Mouse (Mus musculus): ENCODE measurements around the gene Tha1. TPM values are rescaled to one million over a fixed set of nuclear protein-coding genes. Genes with fewer than 3 reads are reported as not detected.

Tha1 gene
- polyA plus RNA-seq, 1 experiment = 0.13 TPM

DNA sequence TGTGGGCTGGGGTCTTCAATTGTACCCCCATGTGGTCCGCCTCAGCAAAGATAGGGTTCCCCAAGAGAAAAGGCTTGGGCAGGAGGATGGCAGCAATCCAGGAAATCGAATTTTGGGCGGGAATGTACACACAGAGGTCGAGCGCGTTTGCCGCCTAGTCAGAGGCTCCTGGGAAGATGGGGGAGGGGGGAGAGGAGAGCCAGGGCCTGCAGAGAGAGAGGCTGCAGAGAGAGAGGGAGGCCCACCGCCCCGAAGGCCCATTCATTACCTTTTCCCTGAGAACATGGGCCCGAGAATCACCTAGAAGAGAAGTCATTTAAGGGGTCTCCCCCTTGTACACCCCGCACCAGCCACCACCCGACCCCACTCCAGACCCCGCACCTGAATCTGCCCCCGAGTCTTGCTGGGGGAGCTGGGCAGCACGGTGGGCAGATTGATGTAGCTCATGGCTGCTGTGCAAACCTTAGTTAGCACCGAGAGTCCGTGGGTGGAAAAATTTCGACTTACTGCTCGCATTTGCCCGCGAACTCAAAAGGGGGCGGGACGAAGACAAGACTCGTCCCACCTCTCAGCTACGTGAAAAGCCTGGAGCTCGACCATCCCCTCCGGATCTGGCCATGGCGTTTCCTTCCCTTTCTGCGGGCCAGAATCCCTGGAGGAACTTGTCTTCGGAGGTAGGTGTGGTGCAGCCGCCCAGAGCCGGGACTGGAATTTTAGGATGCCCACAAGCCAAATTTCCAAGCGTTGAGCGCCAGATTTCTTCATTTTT lies 47.8 kb downstream of the Tha1 start, which contains the start of the genes Afmid and Tk1:
Afmid (plus strand) TSS at position 592 of the 769 bp plus-strand sequence.
Tk1 (minus strand) TSS at position 760 of the 769 bp plus-strand sequence.
- H3K36me3 ChIP-seq (ENCODE audit: control insufficient read depth) = peaks cover 54% of the 10 kb centered on the region
- H3K9me3 ChIP-seq (ENCODE audit: control insufficient read depth, low read length) = no peaks in the 10 kb centered on the region
- H3K27me3 ChIP-seq (ENCODE audit: control insufficient read depth) = no peaks in the 10 kb centered on the region
- peaks cover 94% of the 10 kb centered on the region for H3K4me1 ChIP-seq (ENCODE audit: control insufficient read depth)
- peak within 1 kb of the TSS; percentile 86 for H3K4me3 ChIP-seq (replicated peaks)
- no peak for TF ChIP-seq TAL1 (IDR thresholded peaks at IDR 0.05; ENCODE audit: low read length)
- TF ChIP-seq GATA1 (IDR thresholded peaks at IDR 0.05; ENCODE audit: low read length) = no peak

DNA sequence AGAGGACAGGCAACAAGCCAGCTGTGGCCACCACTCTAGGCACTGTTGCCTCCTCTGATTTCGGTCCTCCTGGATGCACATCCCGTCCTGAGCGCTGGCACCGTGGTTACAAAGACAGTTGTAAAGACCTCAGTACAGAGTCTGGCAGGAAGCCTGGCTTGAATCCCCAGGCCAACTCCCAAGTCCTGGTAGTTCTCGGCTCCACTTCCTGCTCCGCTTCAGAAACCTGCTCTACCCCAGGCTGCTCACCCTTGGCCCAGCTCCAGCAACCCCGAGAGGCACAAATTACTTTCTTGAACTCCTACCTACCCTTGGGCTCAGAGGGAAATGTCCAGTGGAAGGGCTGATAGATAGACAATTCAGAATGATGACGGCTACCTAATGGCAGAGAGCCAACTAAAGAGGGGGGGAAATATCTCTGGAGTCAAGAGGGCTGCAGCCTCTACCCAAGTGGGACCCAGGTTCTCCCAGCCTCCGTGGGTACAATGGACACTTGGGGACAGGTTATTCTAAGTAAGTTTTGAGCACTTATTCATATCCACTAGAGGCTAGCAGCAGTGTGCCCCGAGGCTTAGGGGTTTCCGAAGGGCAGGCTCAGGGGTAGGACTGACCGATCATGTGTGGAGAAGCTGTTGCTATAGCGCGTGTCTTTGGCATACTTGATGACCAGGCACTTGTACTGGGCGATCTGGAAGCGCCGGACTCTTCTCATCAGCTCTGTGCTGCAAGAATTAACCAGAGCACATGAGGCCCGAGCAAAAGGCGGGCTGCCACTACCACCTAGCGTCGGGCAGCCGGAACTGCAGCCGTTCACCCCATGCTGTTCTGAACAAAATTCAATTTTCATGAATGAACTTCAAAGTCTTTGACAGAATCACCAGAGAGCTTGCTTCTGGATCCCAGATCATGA lies 49.0 kb downstream of the Tha1 start:
- Histone ChIP-seq H3K27me3 (ENCODE audit: control insufficient read depth) (no peaks in the 10 kb centered on the region), H3K9me3 (ENCODE audit: control insufficient read depth, low read length) (no peaks in the 10 kb centered on the region), H3K36me3 (ENCODE audit: control insufficient read depth) (peaks cover 60% of the 10 kb centered on the region), H3K4me3 (replicated peaks) (peak overlapping the region; percentile 86), H3K4me1 (ENCODE audit: control insufficient read depth) (peaks cover 92% of the 10 kb centered on the region)
- TF ChIP-seq GATA1 (IDR thresholded peaks at IDR 0.05; ENCODE audit: low read length) = no peak
- no peak for TF ChIP-seq TAL1 (IDR thresholded peaks at IDR 0.05; ENCODE audit: low read length)

DNA sequence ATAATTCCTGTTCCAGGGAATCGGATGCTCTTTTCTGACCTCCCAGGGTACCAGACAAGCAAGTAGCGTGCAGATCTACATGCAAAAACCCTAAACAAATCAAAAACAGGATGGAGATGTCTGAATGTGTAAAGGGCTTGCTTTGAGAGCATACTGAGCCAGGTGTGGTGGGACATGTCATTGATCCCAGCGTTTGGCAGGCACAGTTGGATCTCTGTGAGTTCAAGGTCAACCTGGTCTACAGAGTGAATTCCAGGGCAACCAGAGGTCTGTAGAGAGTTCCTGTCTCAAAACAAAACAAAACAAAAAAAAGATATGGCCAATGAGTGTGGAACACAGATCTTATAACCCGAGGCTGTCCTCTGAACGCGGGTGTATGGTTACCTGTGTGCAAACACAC lies 49.9 kb downstream of the Tha1 start:
- Histone ChIP-seq H3K4me1 (ENCODE audit: control insufficient read depth) (peaks cover 92% of the 10 kb centered on the region), H3K9me3 (ENCODE audit: control insufficient read depth, low read length) (no peaks in the 10 kb centered on the region), H3K27me3 (ENCODE audit: control insufficient read depth) (no peaks in the 10 kb centered on the region), H3K36me3 (ENCODE audit: control insufficient read depth) (peaks cover 67% of the 10 kb centered on the region), H3K4me3 (replicated peaks) (peak overlapping the region; percentile 86)
- TF ChIP-seq GATA1 (IDR thresholded peaks at IDR 0.05; ENCODE audit: low read length) (no peak), TAL1 (IDR thresholded peaks at IDR 0.05; ENCODE audit: low read length) (no peak)

DNA sequence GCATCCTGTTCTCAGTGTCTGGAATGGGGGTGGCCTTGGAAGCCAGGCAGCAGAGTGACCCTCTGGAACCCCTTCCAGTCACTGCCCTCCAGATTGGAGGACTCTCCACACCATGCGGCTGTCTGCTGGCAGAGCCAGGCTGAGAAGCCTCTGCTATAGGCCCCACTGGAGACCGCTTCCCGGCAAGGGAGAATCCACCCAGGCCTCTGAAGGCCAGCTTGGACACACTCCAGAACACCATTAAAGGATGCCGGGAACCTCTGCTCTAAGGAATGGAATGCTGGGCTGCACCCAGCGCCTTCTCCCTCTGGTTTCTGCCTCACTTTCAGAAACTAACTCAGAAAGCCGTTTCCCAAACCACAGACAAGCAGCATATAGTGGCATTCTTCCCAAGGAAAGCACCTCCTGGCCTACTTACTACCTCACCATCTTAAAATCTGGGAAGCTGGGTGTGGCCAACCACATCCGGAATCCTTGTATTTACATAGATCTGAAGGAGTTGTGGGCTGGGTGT lies 50.5 kb downstream of the Tha1 start:
- Histone ChIP-seq H3K27me3 (ENCODE audit: control insufficient read depth) (no peaks in the 10 kb centered on the region), H3K36me3 (ENCODE audit: control insufficient read depth) (peaks cover 73% of the 10 kb centered on the region), H3K4me1 (ENCODE audit: control insufficient read depth) (peaks cover 91% of the 10 kb centered on the region), H3K4me3 (replicated peaks) (no peak overlapping the region), H3K9me3 (ENCODE audit: control insufficient read depth, low read length) (no peaks in the 10 kb centered on the region)
- TF ChIP-seq GATA1 (IDR thresholded peaks at IDR 0.05; ENCODE audit: low read length) (no peak), TAL1 (IDR thresholded peaks at IDR 0.05; ENCODE audit: low read length) (no peak)

DNA sequence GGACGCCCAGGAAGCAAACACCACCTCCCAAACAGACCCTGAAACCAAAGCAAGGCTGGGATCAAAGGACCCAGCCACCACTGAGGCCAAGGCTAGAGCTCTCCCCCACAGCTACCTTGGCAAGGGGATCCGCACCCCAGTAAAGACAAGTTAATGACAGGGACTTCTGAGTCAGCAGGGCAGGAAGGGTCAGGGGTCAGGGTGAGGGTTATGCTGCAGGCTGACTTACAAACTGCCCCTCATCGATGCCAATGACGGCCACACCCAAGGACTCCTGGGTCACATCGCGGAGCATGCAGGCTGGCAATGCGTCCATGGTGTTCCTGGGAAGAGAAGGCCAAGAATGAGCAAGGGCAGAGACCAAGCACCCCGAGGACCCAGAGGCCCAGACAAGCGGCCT lies 51.4 kb downstream of the Tha1 start:
- H3K4me3 ChIP-seq (replicated peaks) = no peak overlapping the region
- H3K4me1 ChIP-seq (ENCODE audit: control insufficient read depth) = peaks cover 89% of the 10 kb centered on the region
- TF ChIP-seq GATA1 (IDR thresholded peaks at IDR 0.05; ENCODE audit: low read length) (no peak), TAL1 (IDR thresholded peaks at IDR 0.05; ENCODE audit: low read length) (no peak)
- no peaks in the 10 kb centered on the region for H3K27me3 ChIP-seq (ENCODE audit: control insufficient read depth)
- no peaks in the 10 kb centered on the region for H3K9me3 ChIP-seq (ENCODE audit: control insufficient read depth, low read length)
- peaks cover 77% of the 10 kb centered on the region for H3K36me3 ChIP-seq (ENCODE audit: control insufficient read depth)

DNA sequence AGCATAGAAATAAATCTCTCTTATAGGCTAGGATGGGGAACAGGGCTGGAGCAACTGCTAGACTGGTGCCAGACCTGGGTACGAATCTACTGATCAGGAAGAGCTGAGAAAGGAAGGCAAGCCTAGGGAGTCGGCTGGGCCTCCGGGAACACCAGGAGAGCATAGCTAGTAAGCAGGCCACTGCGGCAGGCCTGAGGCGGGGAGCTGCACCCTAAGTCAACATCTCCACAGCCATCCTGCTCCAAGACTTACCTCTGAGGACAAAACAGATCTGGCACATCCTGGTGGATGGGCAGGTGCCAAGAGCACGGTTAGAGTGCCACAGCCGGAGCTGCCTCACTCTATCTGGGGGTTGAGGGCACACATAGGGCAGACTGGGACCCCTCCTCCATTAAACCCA lies 53.1 kb downstream of the Tha1 start:
- Histone ChIP-seq H3K4me1 (ENCODE audit: control insufficient read depth) (peaks cover 83% of the 10 kb centered on the region), H3K9me3 (ENCODE audit: control insufficient read depth, low read length) (no peaks in the 10 kb centered on the region), H3K36me3 (ENCODE audit: control insufficient read depth) (peaks cover 94% of the 10 kb centered on the region), H3K27me3 (ENCODE audit: control insufficient read depth) (no peaks in the 10 kb centered on the region), H3K4me3 (replicated peaks) (no peak overlapping the region)
- TF ChIP-seq TAL1 (IDR thresholded peaks at IDR 0.05; ENCODE audit: low read length) (no peak), GATA1 (IDR thresholded peaks at IDR 0.05; ENCODE audit: low read length) (no peak)

DNA sequence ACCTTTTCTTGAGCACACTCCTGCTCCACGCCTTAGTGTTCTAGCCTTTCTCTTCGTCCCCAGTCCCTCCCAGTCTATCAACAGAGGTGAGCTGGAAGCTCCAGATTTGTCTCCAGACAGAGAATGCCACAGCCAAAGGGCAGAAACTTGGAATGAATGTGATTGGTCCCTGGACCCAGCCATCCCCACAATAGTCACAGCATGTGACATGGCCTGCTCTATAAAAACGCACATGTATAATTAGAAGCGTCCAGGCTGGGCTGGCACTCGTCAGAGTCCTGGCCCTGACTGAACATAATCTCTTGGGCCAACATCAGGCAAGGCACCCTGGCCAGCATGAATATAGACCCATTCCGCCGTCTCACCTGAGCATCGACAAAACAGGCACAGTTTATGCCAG lies 54.2 kb downstream of the Tha1 start:
- Histone ChIP-seq H3K4me3 (replicated peaks) (no peak overlapping the region), H3K9me3 (ENCODE audit: control insufficient read depth, low read length) (no peaks in the 10 kb centered on the region), H3K4me1 (ENCODE audit: control insufficient read depth) (peaks cover 85% of the 10 kb centered on the region), H3K27me3 (ENCODE audit: control insufficient read depth) (no peaks in the 10 kb centered on the region), H3K36me3 (ENCODE audit: control insufficient read depth) (peaks cover 100% of the 10 kb centered on the region)
- TF ChIP-seq TAL1 (IDR thresholded peaks at IDR 0.05; ENCODE audit: low read length) (no peak), GATA1 (IDR thresholded peaks at IDR 0.05; ENCODE audit: low read length) (no peak)

Other genes starting within 250 kb of the Tha1 start
- gene Tnrc6c, start 219.2 kb downstream of the Tha1 start, polyA plus RNA-seq (2012) = 0.71 and 0.76 TPM in 2 replicates
- gene Tmc8, start 91.4 kb downstream of the Tha1 start, polyA plus RNA-seq (2012) = 39.5 and 54.7 TPM in 2 replicates
- gene Tmc6, start 91.3 kb downstream of the Tha1 start, polyA plus RNA-seq (2012) = 61.5 and 62.4 TPM in 2 replicates
- gene 6030468B19Rik, start 75.8 kb downstream of the Tha1 start, polyA plus RNA-seq (2012) = 202 and 213 TPM in 2 replicates
- gene Gm20708, start 63.8 kb downstream of the Tha1 start, polyA plus RNA-seq (2012) = 0.16 TPM in 2 replicates
- gene Syngr2, start 63.8 kb downstream of the Tha1 start, polyA plus RNA-seq (2012) = 7.2 and 10.2 TPM in 2 replicates
- gene Afmid, start 47.6 kb downstream of the Tha1 start, polyA plus RNA-seq (2012) = 0.41 and 2.3 TPM in 2 replicates
- 17.8 and 29.7 TPM in 2 replicates for gene Tk1, start 47.4 kb downstream of the Tha1 start, polyA plus RNA-seq (2012)
- 47.2 and 54.9 TPM in 2 replicates for gene Birc5, start 24.2 kb downstream of the Tha1 start, polyA plus RNA-seq (2012)
- not detected in 2 replicates for gene Tmem235, start 12.7 kb downstream of the Tha1 start, polyA plus RNA-seq (2012)
- 1.9 and 2.0 TPM in 2 replicates for gene Socs3, start 96.6 kb upstream of the Tha1 start, polyA plus RNA-seq (2012)
- gene Pgs1, start 112.8 kb upstream of the Tha1 start, polyA plus RNA-seq (2012) = 2.6 and 2.8 TPM in 2 replicates

Measured in erythroblast, embryonic 14.5 days (primary cell).